ENCODE assay signal across 23 mouse cellular contexts in genomic region chr15:52907217-52907616, GRCm38 (mm10).
DNase-seq lines count a peak whose midpoint lies in the region; ATAC-seq and TF ChIP-seq lines count a peak whose summit lies in the region.
"Had no signal": no experiment of that assay in that cellular context is flagged by ENCODE, and none has a peak within 500 bp of the region (broad histone marks: within the 10 kb centered on the region; RNA-seq: fewer than 3 reads in every experiment).

No protein-coding gene starts in this region.

- H3K27me3 ChIP-seq in thymus, adult 2 months (ENCODE audit: control insufficient read depth, insufficient read depth, low read length), result no peaks in the 10 kb centered on the region
- no peaks in the 10 kb centered on the region for H3K27me3 ChIP-seq in midbrain, embryonic 14.5 days (ENCODE audit: control insufficient read depth, insufficient read depth, low read length)
- H3K27me3 ChIP-seq: embryonic facial prominence, embryonic 12.5 days; limb, embryonic 12.5 days; liver, embryonic 12.5 days; neural tube, embryonic 12.5 days had no signal

- peak; percentile 6 for DNase-seq in embryo, embryonic 10.5 days (ENCODE audit: low spot score)
- DNase-seq in embryo, embryonic 9.5 days (ENCODE audit: extremely low spot score), result no peak
- DNase-seq in thymus, postnatal 14 days, result peak; percentile 19
- no peak for DNase-seq in thymus, adult 2 months
- DNase-seq in R1 (ENCODE audit: low read depth, low spot score), result peak; percentile 57
- DNase-seq in thymus, postnatal 4 days, result peak; percentile 42
- DNase-seq in midbrain, embryonic 14.5 days, result no peak
- DNase-seq in right cerebral cortex, adult 2 months (ENCODE audit: low spot score in 2 of 2), result no peak
- DNase-seq: adrenal gland, adult 8-10 months; cerebellum, adult 9-10 months; gastrocnemius, postnatal 25 days; kidney, postnatal 36 days; lung, adult 2 months; lung, postnatal 4 days had no signal

- WGBS in thymus, adult 2 months, result 71% methylated on average over 1 of the region's 1 CpGs
- WGBS in midbrain, embryonic 14.5 days, result 61% methylated on average over 1 of the region's 1 CpGs

- no peak overlapping the region for H3K4me3 ChIP-seq in thymus, adult 2 months (ENCODE audit: control insufficient read depth, insufficient read depth, low read length)
- H3K4me3 ChIP-seq in midbrain, embryonic 14.5 days (replicated peaks; ENCODE audit: low read depth, low read length), result no peak overlapping the region
- H3K4me3 ChIP-seq: embryonic facial prominence, embryonic 12.5 days; erythroblast, embryonic 14.5 days; heart, embryonic 10.5 days; limb, embryonic 12.5 days; liver, embryonic 12.5 days; neural tube, embryonic 12.5 days had no signal

- H3K4me2 ChIP-seq in midbrain, embryonic 14.5 days (ENCODE audit: low read length), result no peak overlapping the region
- H3K4me2 ChIP-seq: embryonic facial prominence, embryonic 12.5 days; limb, embryonic 12.5 days; liver, embryonic 12.5 days; neural tube, embryonic 12.5 days had no signal

- no peak for TF ChIP-seq POLR2A in thymus, adult 2 months (IDR thresholded peaks at IDR 0.05; ENCODE audit: control insufficient read depth, extremely low read depth, insufficient read depth, low read length, poor library complexity)

- H3K4me1 ChIP-seq in thymus, adult 2 months (replicated peaks; ENCODE audit: control insufficient read depth, insufficient read depth, low read length), result no peaks in the 10 kb centered on the region
- H3K4me1 ChIP-seq in midbrain, embryonic 14.5 days (ENCODE audit: control insufficient read depth, insufficient read depth, low read length), result no peaks in the 10 kb centered on the region
- H3K4me1 ChIP-seq: embryonic facial prominence, embryonic 12.5 days; heart, embryonic 10.5 days; limb, embryonic 12.5 days; liver, embryonic 12.5 days; neural tube, embryonic 12.5 days had no signal

- no peak for TF ChIP-seq CTCF in thymus, adult 2 months (IDR thresholded peaks at IDR 0.05; ENCODE audit: borderline replicate concordance, control insufficient read depth, extremely low read depth, insufficient read depth, low read length, poor library complexity)

- no peak overlapping the region for H3K27ac ChIP-seq in thymus, adult 2 months (ENCODE audit: control insufficient read depth, insufficient read depth, low read length)
- H3K27ac ChIP-seq in midbrain, embryonic 14.5 days (replicated peaks; ENCODE audit: low read depth, low read length), result no peak overlapping the region
- H3K27ac ChIP-seq: embryonic facial prominence, embryonic 12.5 days; heart, embryonic 10.5 days; limb, embryonic 12.5 days; liver, embryonic 12.5 days; neural tube, embryonic 12.5 days had no signal

- H3K9ac ChIP-seq in midbrain, embryonic 14.5 days (replicated peaks; ENCODE audit: low read length), result no peak overlapping the region
- H3K9ac ChIP-seq: embryonic facial prominence, embryonic 12.5 days; limb, embryonic 12.5 days; liver, embryonic 12.5 days; neural tube, embryonic 12.5 days had no signal

- no peak for ATAC-seq in midbrain, embryonic 14.5 days (ENCODE audit: low FRiP score, low TSS enrichment)
- ATAC-seq: forebrain, embryonic 14.5 days; inflammation-experienced regulatory T-cells, adult 6 months; liver, embryonic 12.5 days had no signal

- no peaks in the 10 kb centered on the region for H3K9me3 ChIP-seq in midbrain, embryonic 14.5 days (ENCODE audit: control insufficient read depth, low read length)
- H3K9me3 ChIP-seq: embryonic facial prominence, embryonic 12.5 days; G1E; heart, embryonic 10.5 days; limb, embryonic 12.5 days; liver, embryonic 12.5 days; neural tube, embryonic 12.5 days had no signal

- H3K36me3 ChIP-seq in thymus, adult 2 months (ENCODE audit: control insufficient read depth, insufficient read depth, low read length), result no peaks in the 10 kb centered on the region
- no peaks in the 10 kb centered on the region for H3K36me3 ChIP-seq in midbrain, embryonic 14.5 days (ENCODE audit: control insufficient read depth, insufficient read depth, low read length)
- H3K36me3 ChIP-seq: embryonic facial prominence, embryonic 12.5 days; G1E; heart, embryonic 10.5 days; limb, embryonic 12.5 days; liver, embryonic 12.5 days; neural tube, embryonic 12.5 days had no signal

Comparison
In these comparisons a context has a peak if more than half of its experiments do, and no peak if none do; other contexts are left out.
1. DNase-seq: peak in embryo, embryonic 10.5 days (single experiment), thymus, postnatal 14 days (single experiment), R1 (single experiment) and thymus, postnatal 4 days (single experiment); none in embryo, embryonic 9.5 days (single experiment), thymus, adult 2 months (single experiment), midbrain, embryonic 14.5 days (single experiment) and right cerebral cortex, adult 2 months (0 of 2).